Mouse (Mus musculus) E14TG2a.4 (cell line): ENCODE data around the gene 1700061G19Rik.

Experiments used
- CTCF ChIP-seq: conservative IDR thresholded peaks from 2 replicates; pipeline ENCODE4 v1.5.1; 2014; ENCODE audit warnings: low read length
- NANOG ChIP-seq: IDR thresholded peaks from 2 replicates; pipeline ENCODE4 v1.6.1; 2014; ENCODE audit warnings: borderline replicate concordance, low read length, mixed read lengths
- POU5F1 ChIP-seq: IDR thresholded peaks from 2 replicates; pipeline ENCODE4 v1.6.1; 2014; ENCODE audit warnings: low read length, borderline replicate concordance

DNA sequence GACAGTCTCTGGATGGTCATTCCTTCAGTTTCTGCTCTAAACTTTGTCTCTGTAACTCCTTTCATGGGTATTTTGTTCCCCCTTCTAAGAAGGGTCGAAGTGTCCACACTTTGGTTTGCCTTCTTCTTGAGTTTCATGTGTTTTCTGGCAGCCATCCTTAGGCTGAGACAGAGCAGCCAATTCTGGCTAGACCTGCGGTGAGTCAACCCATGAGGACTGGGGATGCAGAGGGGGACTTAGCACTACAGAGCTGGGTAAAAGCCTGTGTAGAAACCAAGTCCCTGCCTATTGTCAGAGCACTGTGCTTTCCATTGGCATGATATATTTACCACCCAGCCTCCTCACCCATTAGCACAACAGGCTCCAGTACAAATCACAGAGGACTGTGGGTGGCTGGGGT lies 41.9 kb downstream of the 1700061G19Rik start:
- no peak for TF ChIP-seq CTCF
- no peak for TF ChIP-seq NANOG
- no peak for TF ChIP-seq POU5F1
